In genomic region chr6:92269019-92269418, GRCm38 (mm10) we compare ENCODE assay signal across 9 mouse cellular contexts. TPM values are rescaled to one million over a fixed set of nuclear protein-coding genes. Genes with fewer than 3 reads are reported as not detected.
DNase-seq lines count a peak whose midpoint lies in the region; ATAC-seq and TF ChIP-seq lines count a peak whose summit lies in the region.
"Had no signal": no experiment of that assay in that cellular context is flagged by ENCODE, and none has a peak within 500 bp of the region (broad histone marks: within the 10 kb centered on the region; RNA-seq: fewer than 3 reads in every experiment).

No protein-coding gene starts in this region.

- no peak for TF ChIP-seq EP300 in liver, embryonic 14.5 days (IDR thresholded peaks at IDR 0.05; ENCODE audit: low read depth)

- DNase-seq in ES-CJ7 (ENCODE audit: low read depth, low spot score), result peak; percentile 89
- peak; percentile 26 for DNase-seq in adrenal gland, adult 8-10 months
- DNase-seq in embryo, embryonic 10.5 days (ENCODE audit: low spot score), result peak; percentile 90
- DNase-seq in heart, adult 8-10 months (ENCODE audit: low spot score), result peak; percentile 66
- peak; percentile 76 for DNase-seq in kidney, postnatal 10 days
- DNase-seq in liver, embryonic 14.5 days (ENCODE audit: low read depth in 3 of 3, low spot score in 3 of 3), result peak; percentile 10 to 42 (median 16)
- peak; percentile 81 for DNase-seq in retina, postnatal 1 day
- DNase-seq in urinary bladder, postnatal 36 days (ENCODE audit: low spot score in 2 of 2), result peak; percentile 44 to 51

- H3K9ac ChIP-seq in liver, embryonic 14.5 days (replicated peaks), result no peak overlapping the region

- ATAC-seq in liver, embryonic 14.5 days (ENCODE audit: insufficient read depth), result no peak

- no peaks in the 10 kb centered on the region for H3K9me3 ChIP-seq in liver, embryonic 14.5 days (ENCODE audit: control insufficient read depth, low read length)

- H3K4me2 ChIP-seq in liver, embryonic 14.5 days (ENCODE audit: low read depth), result no peak overlapping the region

- H3K4me3 ChIP-seq in liver, embryonic 14.5 days (ENCODE audit: insufficient read depth in 1 of 2, low read depth in 2 of 2, low read length in 2 of 2), result no peak overlapping the region

- WGBS in liver, embryonic 14.5 days (ENCODE audit: insufficient replicate concordance), result 4% methylated on average over 4 of the region's 4 CpGs

- H3K27ac ChIP-seq in liver, embryonic 14.5 days, result no peak overlapping the region

- peaks cover 0 to 8% of the 10 kb centered on the region in 2 experiments; a peak in 3 of 4 replicates for H3K4me1 ChIP-seq in liver, embryonic 14.5 days (replicated peaks; ENCODE audit: control insufficient read depth in 2 of 2, insufficient read depth in 2 of 2, low read length in 1 of 2)

- TF ChIP-seq CTCF in liver, embryonic 14.5 days (IDR thresholded peaks at IDR 0.05; ENCODE audit: low read depth), result peak; percentile 86

- no peaks in the 10 kb centered on the region for H3K27me3 ChIP-seq in liver, embryonic 14.5 days (ENCODE audit: control insufficient read depth, insufficient read depth, low read length)

- no peaks in the 10 kb centered on the region for H3K36me3 ChIP-seq in liver, embryonic 14.5 days (replicated peaks; ENCODE audit: control insufficient read depth, insufficient read depth, low read depth)

RNA-seq across cellular contexts. Expression of gene Trh, which starts 24.6 kb away (rescaled TPM):
- total RNA-seq in adrenal gland, adult 8-10 months (2022), result not detected
- not detected for total RNA-seq in heart, adult 8-10 months (2022)
- polyA plus RNA-seq in liver, embryonic 14.5 days (2012; rRNA removed), result 0.03 TPM in 1 of 2 replicates, not detected in the other
- polyA plus RNA-seq in liver, embryonic 14.5 days (2014; fragmentation: Nextera tagmentation; extraction: Ambion mirVana), result 0.06 TPM in 1 of 2 replicates, not detected in the other
- polyA plus RNA-seq: liver, embryonic 16.5 days had no signal

RNA-seq across cellular contexts. Expression of gene Rbsn, which starts 54.3 kb away (rescaled TPM):
- 10 to 100 TPM; 21.1 to 32.7 (median 28.3) TPM for total RNA-seq in adrenal gland, adult 8-10 months (2022)
- 10 to 100 TPM; 10.3 to 18.2 (median 15.7) TPM for total RNA-seq in heart, adult 8-10 months (2022)
- polyA plus RNA-seq in liver, embryonic 14.5 days (2012; rRNA removed), result 3.1 and 3.8 TPM in 2 replicates
- polyA plus RNA-seq in liver, embryonic 14.5 days (2014; fragmentation: Nextera tagmentation; extraction: Ambion mirVana), result 4.8 and 5.3 TPM in 2 replicates

Comparison
In these comparisons a context has a peak if more than half of its experiments do, and no peak if none do; other contexts are left out.
1. DNase-seq: peak in every context shown above with its lines; median percentile 90 in embryo, embryonic 10.5 days; 89 in ES-CJ7; 81 in retina, postnatal 1 day; 76 in kidney, postnatal 10 days; 66 in heart, adult 8-10 months; 48 in urinary bladder, postnatal 36 days; 26 in adrenal gland, adult 8-10 months; 16 in liver, embryonic 14.5 days.